Mouse (Mus musculus) forebrain, embryonic 10.5 days (tissue): Measurements from ENCODE around the gene Fat2. TPM values are rescaled to one million over a fixed set of nuclear protein-coding genes. Genes with fewer than 3 reads are reported as not detected.

Experiments used
- DNase-seq: peaks from one replicate; pipeline ENCODE4 v3.0.0-alpha.2; 2017; ENCODE audit warnings: low spot score; ENCODE audit errors: extremely low spot score
- H3K27ac ChIP-seq: fragments of 300-500 bp; sonication (generic); 2 replicates; pipeline ENCODE4 v1.5.1; 2016; ENCODE audit warnings: mild to moderate bottlenecking
- H3K27me3 ChIP-seq: fragments of 300-500 bp; sonication (generic); 2 replicates; pipeline ENCODE4 v1.6.1; 2016; ENCODE audit warnings: mild to moderate bottlenecking; ENCODE audit not compliant: poor library complexity, severe bottlenecking
- H3K36me3 ChIP-seq: fragments of 300-500 bp; sonication (generic); replicated peaks from 2 replicates; pipeline ENCODE4 v1.6.1; 2016; ENCODE audit warnings: mild to moderate bottlenecking, moderate library complexity
- H3K4me1 ChIP-seq: fragments of 300-500 bp; sonication (generic); 2 replicates; pipeline ENCODE4 v1.6.1; 2016
- H3K4me3 ChIP-seq: fragments of 300-500 bp; sonication (generic); 2 replicates; pipeline ENCODE4 v1.5.1; 2016; ENCODE audit warnings: mild to moderate bottlenecking, moderate library complexity
- H3K9me3 ChIP-seq: fragments of 300-500 bp; sonication (generic); 2 replicates; pipeline ENCODE4 v1.6.1; 2016; ENCODE audit warnings: mild to moderate bottlenecking, moderate library complexity
- WGBS: fragments of 180-500 bp; shearing (Covaris S2); methylation state at CpG from one replicate; pipeline ENCODE4 v1.1.7; 2016; 5-methylcytosine and 5-hydroxymethylcytosine counted together
- polyA plus RNA-seq: library from polyadenylated mRNA; unstranded; fragments of >200 nt; fragmentation: Nextera tagmentation; extraction: Ambion mirVana; gene quantifications from 2 replicates; pipeline ENCODE4 v1.2.1, GENCODE M21; 2016

Gene Fat2
- polyA plus RNA-seq, result 0.02 and 0.05 TPM in 2 replicates

GRCm38 (mm10) chr11:55336101-55336891 is at the start of gene Fat2:
Gene Fat2, minus strand, starts transcription at chr11:55336564.
- Histone ChIP-seq H3K4me1 (peaks cover 6% of the 10 kb centered on the region; the same call in 1 of the 2 replicates), H3K27ac (no peak within 1 kb of the TSS), H3K36me3 (no peaks in the 10 kb centered on the region), H3K27me3 (no peaks in the 10 kb centered on the region), H3K4me3 (no peak within 1 kb of the TSS), H3K9me3 (no peaks in the 10 kb centered on the region)
- 45% methylated on average over 13 of the region's 13 CpGs for WGBS
- DNase-seq, result no peak

GRCm38 (mm10) chr11:55383463-55384045 is 47.2 kb upstream of the Fat2 start:
- H3K4me1 ChIP-seq, result peaks cover 13% of the 10 kb centered on the region; the same call in 1 of the 2 replicates
- no peaks in the 10 kb centered on the region for H3K9me3 ChIP-seq
- peaks cover 6% of the 10 kb centered on the region; the same call in 1 of the 2 replicates for H3K27me3 ChIP-seq
- no peak for DNase-seq
- H3K27ac ChIP-seq, result 0 out of 2 replicates have a peak overlapping the region, but pooled peaks have one; percentile 3
- 24% methylated on average over 6 of the region's 6 CpGs for WGBS
- H3K36me3 ChIP-seq, result no peaks in the 10 kb centered on the region
- no peak overlapping the region for H3K4me3 ChIP-seq

GRCm38 (mm10) chr11:55380908-55381307 is 44.5 kb upstream of the Fat2 start:
- no peak for DNase-seq
- H3K9me3 ChIP-seq, result no peaks in the 10 kb centered on the region
- H3K27me3 ChIP-seq, result no peaks in the 10 kb centered on the region
- WGBS, result 82% methylated on average over 6 of the region's 6 CpGs
- no peak overlapping the region for H3K4me3 ChIP-seq
- no peaks in the 10 kb centered on the region for H3K36me3 ChIP-seq
- no peak overlapping the region for H3K27ac ChIP-seq
- H3K4me1 ChIP-seq, result peaks cover 7% of the 10 kb centered on the region; the same call in 1 of the 2 replicates

GRCm38 (mm10) chr11:55378371-55378770 is 42.0 kb upstream of the Fat2 start:
- Histone ChIP-seq H3K4me3 (no peak overlapping the region), H3K4me1 (peaks cover 1% of the 10 kb centered on the region; the same call in 1 of the 2 replicates), H3K27ac (no peak overlapping the region), H3K9me3 (no peaks in the 10 kb centered on the region), H3K36me3 (no peaks in the 10 kb centered on the region), H3K27me3 (no peaks in the 10 kb centered on the region)
- WGBS, result 66% methylated on average over 5 of the region's 5 CpGs
- no peak for DNase-seq

- no peak for DNase-seq
- no peaks in the 10 kb centered on the region for H3K27me3 ChIP-seq
These were observed 37.5 kb upstream of the Fat2 start for GRCm38 (mm10) chr11:55373838-55374237.

GRCm38 (mm10) chr11:55373373-55373772 is 37.0 kb upstream of the Fat2 start:
- WGBS, result 91% methylated on average over 12 of the region's 12 CpGs
- no peak for DNase-seq
- no peak overlapping the region for H3K4me3 ChIP-seq

More at GRCm38 (mm10) chr11:55373838-55374237, 37.5 kb upstream of the Fat2 start:
- 62% methylated on average over 6 of the region's 6 CpGs for WGBS
- no peak overlapping the region for H3K27ac ChIP-seq
- H3K4me3 ChIP-seq, result no peak overlapping the region
- no peaks in the 10 kb centered on the region for H3K36me3 ChIP-seq
- peaks cover 9% of the 10 kb centered on the region; the same call in 1 of the 2 replicates for H3K4me1 ChIP-seq
- H3K9me3 ChIP-seq, result no peaks in the 10 kb centered on the region

GRCm38 (mm10) chr11:55372001-55372400 is 35.6 kb upstream of the Fat2 start:
- DNase-seq, result no peak
- no peaks in the 10 kb centered on the region for H3K36me3 ChIP-seq
- H3K4me1 ChIP-seq, result peaks cover 9% of the 10 kb centered on the region; the same call in 1 of the 2 replicates
- no peaks in the 10 kb centered on the region for H3K27me3 ChIP-seq
- H3K27ac ChIP-seq, result peak overlapping the region; percentile 21; the same call in 1 of the 2 replicates
- WGBS, result 41% methylated on average over 6 of the region's 6 CpGs
- no peak overlapping the region for H3K4me3 ChIP-seq
- no peaks in the 10 kb centered on the region for H3K9me3 ChIP-seq

More at GRCm38 (mm10) chr11:55373373-55373772, 37.0 kb upstream of the Fat2 start:
- Histone ChIP-seq H3K4me1 (peaks cover 9% of the 10 kb centered on the region; the same call in 1 of the 2 replicates), H3K9me3 (no peaks in the 10 kb centered on the region), H3K27me3 (no peaks in the 10 kb centered on the region), H3K36me3 (no peaks in the 10 kb centered on the region), H3K27ac (no peak overlapping the region)

- no peak for DNase-seq
- Histone ChIP-seq H3K9me3 (no peaks in the 10 kb centered on the region), H3K36me3 (no peaks in the 10 kb centered on the region), H3K27ac (no peak overlapping the region), H3K27me3 (no peaks in the 10 kb centered on the region), H3K4me3 (no peak overlapping the region), H3K4me1 (peaks cover 24% of the 10 kb centered on the region)
- 72% methylated on average over 6 of the region's 6 CpGs for WGBS
These were observed 32.7 kb upstream of the Fat2 start for GRCm38 (mm10) chr11:55369093-55369471.

- no peaks in the 10 kb centered on the region for H3K36me3 ChIP-seq
- H3K4me3 ChIP-seq, result no peak overlapping the region
- peaks cover 24% of the 10 kb centered on the region for H3K4me1 ChIP-seq
- no peak for DNase-seq
- no peaks in the 10 kb centered on the region for H3K27me3 ChIP-seq
- H3K9me3 ChIP-seq, result no peaks in the 10 kb centered on the region
- H3K27ac ChIP-seq, result no peak overlapping the region
- WGBS, result 71% methylated on average over 4 of the region's 4 CpGs
These were observed 32.2 kb upstream of the Fat2 start for GRCm38 (mm10) chr11:55368388-55369092.

GRCm38 (mm10) chr11:55367783-55368182 is 31.4 kb upstream of the Fat2 start:
- no peaks in the 10 kb centered on the region for H3K9me3 ChIP-seq
- H3K27me3 ChIP-seq, result no peaks in the 10 kb centered on the region
- no peak overlapping the region for H3K27ac ChIP-seq
- peaks cover 24% of the 10 kb centered on the region for H3K4me1 ChIP-seq
- H3K4me3 ChIP-seq, result no peak overlapping the region
- no peak for DNase-seq
- no peaks in the 10 kb centered on the region for H3K36me3 ChIP-seq
- WGBS, result 71% methylated on average over 10 of the region's 10 CpGs

- Histone ChIP-seq H3K36me3 (no peaks in the 10 kb centered on the region), H3K9me3 (no peaks in the 10 kb centered on the region), H3K27ac (no peak overlapping the region), H3K27me3 (no peaks in the 10 kb centered on the region), H3K4me3 (no peak overlapping the region), H3K4me1 (peaks cover 15% of the 10 kb centered on the region)
- WGBS, result 82% methylated on average over 5 of the region's 5 CpGs
- DNase-seq, result no peak
These were observed 29.5 kb upstream of the Fat2 start for GRCm38 (mm10) chr11:55365840-55366239.

- Histone ChIP-seq H3K9me3 (no peaks in the 10 kb centered on the region), H3K36me3 (no peaks in the 10 kb centered on the region), H3K4me1 (peaks cover 15% of the 10 kb centered on the region), H3K27ac (no peak overlapping the region), H3K4me3 (no peak overlapping the region), H3K27me3 (no peaks in the 10 kb centered on the region)
- WGBS, result 45% methylated on average over 4 of the region's 4 CpGs
- DNase-seq, result no peak
These were observed 28.9 kb upstream of the Fat2 start for GRCm38 (mm10) chr11:55365242-55365641.
